Mouse (Mus musculus) heart, embryonic 15.5 days (tissue): ENCODE data around the gene 4930404H24Rik. TPM values are rescaled to one million over a fixed set of nuclear protein-coding genes. Genes with fewer than 3 reads are reported as not detected.
A peak's percentile ranks its signal among the peaks of the same experiment; 100 is the strongest.

Source experiments
- ATAC-seq: fragments of 200-750 bp; cut with Nextera tagmentation; replicated peaks from 2 replicates; pipeline ENCODE4 v1.8.0; 2017; ENCODE audit warnings: low read depth, moderate TSS enrichment; ENCODE audit not compliant: insufficient number of reproducible peaks, insufficient read depth, low FRiP score
- H3K27ac ChIP-seq: fragments of 300-500 bp; sonication (generic); 2 replicates; pipeline ENCODE4 v1.5.1; 2015; ENCODE audit warnings: mild to moderate bottlenecking, inconsistent platforms
- H3K27me3 ChIP-seq: fragments of 300-500 bp; sonication (generic); 2 replicates; pipeline ENCODE4 v1.6.1; 2015; ENCODE audit warnings: inconsistent platforms
- H3K36me3 ChIP-seq: fragments of 300-500 bp; sonication (generic); 2 replicates; pipeline ENCODE4 v1.6.1; 2015; ENCODE audit warnings: mild to moderate bottlenecking, inconsistent platforms
- H3K4me1 ChIP-seq: fragments of 300-500 bp; sonication (generic); replicated peaks from 2 replicates; pipeline ENCODE4 v1.6.1; 2015; ENCODE audit warnings: inconsistent platforms
- H3K4me2 ChIP-seq: fragments of 300-500 bp; sonication (generic); 2 replicates; pipeline ENCODE4 v1.6.1; 2015; ENCODE audit warnings: inconsistent platforms, mild to moderate bottlenecking, moderate library complexity
- H3K4me3 ChIP-seq: fragments of 300-500 bp; sonication (generic); 2 replicates; pipeline ENCODE4 v1.5.1; 2015; ENCODE audit warnings: mild to moderate bottlenecking, inconsistent platforms
- H3K9ac ChIP-seq: fragments of 300-500 bp; sonication (generic); 2 replicates; pipeline ENCODE4 v1.6.1; 2015; ENCODE audit warnings: mild to moderate bottlenecking, inconsistent platforms
- H3K9me3 ChIP-seq: fragments of 300-500 bp; sonication (generic); replicated peaks from 2 replicates; pipeline ENCODE4 v1.6.1; 2016; ENCODE audit warnings: inconsistent platforms
- WGBS: fragments of 180-500 bp; shearing (Covaris S2); methylation state at CpG from one replicate; pipeline ENCODE4 v1.1.7; 2015; ENCODE audit warnings: mixed read lengths; 5-methylcytosine and 5-hydroxymethylcytosine counted together
- polyA plus RNA-seq: library from polyadenylated mRNA; unstranded; fragments of >200 nt; fragmentation: Nextera tagmentation; extraction: Ambion mirVana; gene quantifications from 2 replicates; pipeline ENCODE4 v1.2.1, GENCODE M21; 2015

The 4930404H24Rik gene
- polyA plus RNA-seq, 1 experiment from 2014 or later: not detected

- Histone ChIP-seq H3K4me3 (no peak overlapping the region), H3K27me3 (no peaks in the 10 kb centered on the region), H3K36me3 (no peaks in the 10 kb centered on the region), H3K27ac (0 out of 2 replicates have a peak overlapping the region, but pooled peaks have one; percentile 39), H3K4me1 (peaks cover 41% of the 10 kb centered on the region), H3K9me3 (no peaks in the 10 kb centered on the region), H3K4me2 (no peak overlapping the region), H3K9ac (no peak overlapping the region)
- ATAC-seq: no peak
- 30% methylated on average over 9 of the region's 9 CpGs for WGBS
Observed at GRCm38 (mm10) chr2:153454841-153455506, 37.6 kb upstream of the 4930404H24Rik start.

GRCm38 (mm10) chr2:153457467-153457866, 35.1 kb upstream of the 4930404H24Rik start:
- Histone ChIP-seq H3K27ac (peak overlapping the region; percentile 76), H3K9me3 (no peaks in the 10 kb centered on the region), H3K27me3 (no peaks in the 10 kb centered on the region), H3K4me1 (peaks cover 44% of the 10 kb centered on the region), H3K4me2 (no peak overlapping the region), H3K9ac (no peak overlapping the region), H3K36me3 (no peaks in the 10 kb centered on the region), H3K4me3 (no peak overlapping the region)
- 36% methylated on average over 4 of the region's 4 CpGs for WGBS
- ATAC-seq: no peak

GRCm38 (mm10) chr2:153458022-153458441, 34.6 kb upstream of the 4930404H24Rik start:
- WGBS: 51% methylated on average over 3 of the region's 3 CpGs
- H3K9ac ChIP-seq: no peak overlapping the region
- H3K4me3 ChIP-seq: no peak overlapping the region
- no peak overlapping the region for H3K4me2 ChIP-seq
- H3K27me3 ChIP-seq: no peaks in the 10 kb centered on the region
- H3K36me3 ChIP-seq: no peaks in the 10 kb centered on the region
- ATAC-seq: peak; percentile 50; the same call in 1 of the 2 replicates
- peak overlapping the region; percentile 76 for H3K27ac ChIP-seq
- peaks cover 44% of the 10 kb centered on the region for H3K4me1 ChIP-seq
- no peaks in the 10 kb centered on the region for H3K9me3 ChIP-seq

- Histone ChIP-seq H3K27me3 (no peaks in the 10 kb centered on the region), H3K27ac (no peak overlapping the region), H3K4me3 (no peak overlapping the region), H3K4me1 (peaks cover 9% of the 10 kb centered on the region), H3K36me3 (peaks cover 4% of the 10 kb centered on the region; the same call in 1 of the 2 replicates), H3K4me2 (no peak overlapping the region), H3K9me3 (no peaks in the 10 kb centered on the region), H3K9ac (no peak overlapping the region)
- no peak for ATAC-seq
- 86% methylated on average over 3 of the region's 3 CpGs for WGBS
Observed at GRCm38 (mm10) chr2:153463257-153463656, 29.3 kb upstream of the 4930404H24Rik start.

- no peak overlapping the region for H3K4me3 ChIP-seq
- 50% methylated on average over 1 of the region's 1 CpGs for WGBS
- H3K27ac ChIP-seq: no peak overlapping the region
- H3K4me1 ChIP-seq: peaks cover 14% of the 10 kb centered on the region
- H3K9me3 ChIP-seq: no peaks in the 10 kb centered on the region
- no peaks in the 10 kb centered on the region for H3K27me3 ChIP-seq
- ATAC-seq: no peak
- no peak overlapping the region for H3K9ac ChIP-seq
- H3K36me3 ChIP-seq: peaks cover 4% of the 10 kb centered on the region; the same call in 1 of the 2 replicates
- H3K4me2 ChIP-seq: no peak overlapping the region
Observed at GRCm38 (mm10) chr2:153467372-153467771, 25.2 kb upstream of the 4930404H24Rik start.

GRCm38 (mm10) chr2:153469317-153469716, 23.3 kb upstream of the 4930404H24Rik start:
- H3K27ac ChIP-seq: peak overlapping the region; percentile 16; the same call in 1 of the 2 replicates
- no peaks in the 10 kb centered on the region for H3K36me3 ChIP-seq
- WGBS: 27% methylated on average over 2 of the region's 2 CpGs
- H3K9me3 ChIP-seq: no peaks in the 10 kb centered on the region
- no peak overlapping the region for H3K9ac ChIP-seq
- H3K4me2 ChIP-seq: no peak overlapping the region
- H3K4me1 ChIP-seq: peaks cover 20% of the 10 kb centered on the region
- ATAC-seq: no peak
- no peak overlapping the region for H3K4me3 ChIP-seq
- no peaks in the 10 kb centered on the region for H3K27me3 ChIP-seq

- peak overlapping the region; percentile 16; the same call in 1 of the 2 replicates for H3K27ac ChIP-seq
- H3K27me3 ChIP-seq: no peaks in the 10 kb centered on the region
- H3K4me2 ChIP-seq: no peak overlapping the region
- WGBS: 44% methylated on average over 4 of the region's 4 CpGs
- peak; percentile 69; the same call in 1 of the 2 replicates for ATAC-seq
- H3K4me1 ChIP-seq: peaks cover 24% of the 10 kb centered on the region
- no peak overlapping the region for H3K4me3 ChIP-seq
- no peaks in the 10 kb centered on the region for H3K9me3 ChIP-seq
- no peak overlapping the region for H3K9ac ChIP-seq
- no peaks in the 10 kb centered on the region for H3K36me3 ChIP-seq
Observed at GRCm38 (mm10) chr2:153469764-153470163, 22.8 kb upstream of the 4930404H24Rik start.

GRCm38 (mm10) chr2:153470983-153471382, 21.6 kb upstream of the 4930404H24Rik start:
- no peak for ATAC-seq

GRCm38 (mm10) chr2:153475114-153476112, 17.2 kb upstream of the 4930404H24Rik start:
- ATAC-seq: peak; percentile 76
- 0 out of 2 replicates have a peak overlapping the region, but pooled peaks have one; percentile 4 for H3K9ac ChIP-seq
- H3K27ac ChIP-seq: peak overlapping the region; percentile 87
- no peaks in the 10 kb centered on the region for H3K27me3 ChIP-seq
- peaks cover 50% of the 10 kb centered on the region for H3K4me1 ChIP-seq
- H3K9me3 ChIP-seq: no peaks in the 10 kb centered on the region
- H3K4me2 ChIP-seq: no peak overlapping the region
- no peaks in the 10 kb centered on the region for H3K36me3 ChIP-seq
- WGBS: 12% methylated on average over 4 of the region's 4 CpGs
- H3K4me3 ChIP-seq: no peak overlapping the region

More at GRCm38 (mm10) chr2:153470983-153471382, 21.6 kb upstream of the 4930404H24Rik start:
- H3K4me3 ChIP-seq: no peak overlapping the region
- H3K27me3 ChIP-seq: no peaks in the 10 kb centered on the region
- WGBS: 69% methylated on average over 3 of the region's 3 CpGs
- H3K9ac ChIP-seq: no peak overlapping the region
- H3K27ac ChIP-seq: no peak overlapping the region
- no peaks in the 10 kb centered on the region for H3K36me3 ChIP-seq
- H3K4me2 ChIP-seq: no peak overlapping the region
- H3K4me1 ChIP-seq: peaks cover 36% of the 10 kb centered on the region
- no peaks in the 10 kb centered on the region for H3K9me3 ChIP-seq

- H3K4me1 ChIP-seq: peaks cover 61% of the 10 kb centered on the region
- H3K9me3 ChIP-seq: no peaks in the 10 kb centered on the region
- H3K27ac ChIP-seq: peak overlapping the region; percentile 39
Observed at GRCm38 (mm10) chr2:153478583-153478982, 14.0 kb upstream of the 4930404H24Rik start.

GRCm38 (mm10) chr2:153479486-153479885, 13.1 kb upstream of the 4930404H24Rik start:
- H3K4me3 ChIP-seq: no peak overlapping the region
- no peaks in the 10 kb centered on the region for H3K9me3 ChIP-seq
- ATAC-seq: no peak
- no peak overlapping the region for H3K27ac ChIP-seq
- 80% methylated on average over 1 of the region's 1 CpGs for WGBS
- H3K27me3 ChIP-seq: no peaks in the 10 kb centered on the region
- no peaks in the 10 kb centered on the region for H3K36me3 ChIP-seq
- H3K9ac ChIP-seq: no peak overlapping the region
- no peak overlapping the region for H3K4me2 ChIP-seq
- H3K4me1 ChIP-seq: peaks cover 62% of the 10 kb centered on the region

More at GRCm38 (mm10) chr2:153478583-153478982, 14.0 kb upstream of the 4930404H24Rik start:
- Histone ChIP-seq H3K9ac (peak overlapping the region; percentile 42; the same call in 1 of the 2 replicates), H3K27me3 (no peaks in the 10 kb centered on the region), H3K4me2 (no peak overlapping the region), H3K36me3 (no peaks in the 10 kb centered on the region), H3K4me3 (no peak overlapping the region)
- peak; percentile 58 for ATAC-seq
- WGBS: 12% methylated on average over 4 of the region's 4 CpGs
